Mouse (Mus musculus) stomach, postnatal 0 days (tissue): ENCODE measurements around the gene Pilra.

Source experiments
- CTCF ChIP-seq: IDR thresholded peaks from 2 replicates; pipeline ENCODE4 v1.5.1; 2016; ENCODE audit warnings: antibody characterized with exemption, low read depth, mild to moderate bottlenecking, moderate library complexity
- EP300 ChIP-seq: optimal IDR thresholded peaks from 2 replicates; pipeline ENCODE3; 2016; ENCODE audit warnings: antibody characterized with exemption

GRCm38 (mm10) chr5:137788946-137789531, 47.0 kb downstream of the Pilra start:
- TF ChIP-seq EP300, result no peak
- TF ChIP-seq CTCF, result 0 out of 2 replicates have a peak, but pooled peaks have one; percentile 8
